Mouse (Mus musculus) kidney, postnatal 36 days (tissue): ENCODE measurements around the gene Svop.

Experiments used
- DNase-seq, 2 experiments: peaks; one replicate each; pipeline ENCODE4 v3.0.0; 2021 to 2022; ENCODE audit warnings: mixed read lengths in 2 of 2

The Svop gene

GRCm38 (mm10) chr5:113993031-113993486 lies 98.3 kb downstream of the Svop start:
- DNase-seq: peak in 1 of 2 experiments; percentile 66

GRCm38 (mm10) chr5:113992339-113992831 lies 99.0 kb downstream of the Svop start:
- DNase-seq: peak in 1 of 2 experiments; percentile 69

- no peak for DNase-seq
Observed at GRCm38 (mm10) chr5:113991141-113991540, 100.2 kb downstream of the Svop start.

GRCm38 (mm10) chr5:113990593-113990992 lies 100.8 kb downstream of the Svop start:
- no peak for DNase-seq

GRCm38 (mm10) chr5:113989437-113990024 lies 101.8 kb downstream of the Svop start:
- no peak for DNase-seq

GRCm38 (mm10) chr5:113986182-113986961 lies 105.0 kb downstream of the Svop start:
- DNase-seq: peak; percentile 87 to 91

- no peak for DNase-seq
Observed at GRCm38 (mm10) chr5:113985737-113986136, 105.6 kb downstream of the Svop start.

GRCm38 (mm10) chr5:113984025-113984740 lies 107.2 kb downstream of the Svop start:
- no peak for DNase-seq

- no peak for DNase-seq
Observed at GRCm38 (mm10) chr5:113983541-113983940, 107.8 kb downstream of the Svop start.

- DNase-seq: no peak
Observed at GRCm38 (mm10) chr5:113981843-113982242, 109.5 kb downstream of the Svop start.

- no peak for DNase-seq
Observed at GRCm38 (mm10) chr5:113981171-113981570, 110.2 kb downstream of the Svop start.

GRCm38 (mm10) chr5:113980511-113980910 lies 110.9 kb downstream of the Svop start:
- DNase-seq: no peak

- DNase-seq: no peak
Observed at GRCm38 (mm10) chr5:113977309-113977708, 114.1 kb downstream of the Svop start.
